Mouse (Mus musculus) ES-Bruce4 (cell line): ENCODE measurements at regions not wholly inside any gene's neighbourhood (a gene's known extent, or its start where the extent isn't known, plus 50 kb on each side); places are given as distances from the start of the nearest gene placed in this dataset.

Source experiments
- CTCF ChIP-seq: IDR thresholded peaks from one replicate; pipeline ENCODE4 v1.8.1; 2011; ENCODE audit warnings: low read depth, low read length
- EP300 ChIP-seq: IDR thresholded peaks from 2 replicates; pipeline ENCODE4 v1.6.1; 2011; ENCODE audit warnings: low read depth, low read length; ENCODE audit not compliant: insufficient read depth
- POLR2A ChIP-seq: IDR thresholded peaks from one replicate; pipeline ENCODE4 v1.8.1; 2011; ENCODE audit warnings: low read length; ENCODE audit not compliant: insufficient read depth

- TF ChIP-seq CTCF: no peak
- TF ChIP-seq EP300: no peak
- TF ChIP-seq POLR2A: no peak
Observed at GRCm38 (mm10) chr8:25332120-25332607, 508.0 kb upstream of the Adam5 start.
